Mouse (Mus musculus) heart, embryonic 14.5 days (tissue): Measurements from ENCODE around the gene Arap2. TPM values are rescaled to one million over a fixed set of nuclear protein-coding genes. Genes with fewer than 3 reads are reported as not detected.
A peak's percentile ranks its signal among the peaks of the same experiment; 100 is the strongest.

Experiments
- ATAC-seq: fragments of 200-750 bp; cut with Nextera tagmentation; 2 replicates; pipeline ENCODE4 v1.8.0; 2017; ENCODE audit warnings: low read depth, moderate TSS enrichment; ENCODE audit not compliant: insufficient number of reproducible peaks, insufficient read depth, low FRiP score
- H3K27ac ChIP-seq, 2 experiments: fragments of 200-500 bp in 1 of 2; fragments of 300-500 bp in 1 of 2; sonication (generic) in 1 of 2; replicated peaks in 1 of 2; 2 replicates each; pipeline ENCODE4 v1.5.1; 2012 to 2014; ENCODE audit warnings: low read depth in 2 of 2, low read length in 2 of 2, control low read depth in 1 of 2, mild to moderate bottlenecking in 1 of 2, mixed read lengths in 1 of 2; ENCODE audit not compliant: control insufficient read depth in 1 of 2, insufficient read depth in 1 of 2
- H3K27me3 ChIP-seq: fragments of 300-500 bp; sonication (generic); 2 replicates; pipeline ENCODE4 v1.6.1; 2014; ENCODE audit warnings: mild to moderate bottlenecking, low read length, control low read depth; ENCODE audit not compliant: control insufficient read depth, insufficient read depth
- H3K36me3 ChIP-seq: fragments of 300-500 bp; sonication (generic); 2 replicates; pipeline ENCODE4 v1.6.1; 2014; ENCODE audit warnings: mild to moderate bottlenecking, control low read depth, low read length, mixed read lengths; ENCODE audit not compliant: control insufficient read depth, insufficient read depth
- H3K4me1 ChIP-seq, 2 experiments: fragments of 200-500 bp in 1 of 2; fragments of 300-500 bp in 1 of 2; sonication (generic) in 1 of 2; 2 replicates each; pipeline ENCODE4 v1.6.1; 2012 to 2014; ENCODE audit warnings: low read length in 2 of 2, control low read depth in 1 of 2, mixed read lengths in 1 of 2; ENCODE audit not compliant: control insufficient read depth in 2 of 2, insufficient read depth in 2 of 2
- H3K4me2 ChIP-seq: fragments of 300-500 bp; sonication (generic); 2 replicates; pipeline ENCODE4 v1.6.1; 2014; ENCODE audit warnings: mild to moderate bottlenecking, low read length
- H3K4me3 ChIP-seq, 2 experiments: fragments of 200-500 bp in 1 of 2; fragments of 300-500 bp in 1 of 2; sonication (generic) in 1 of 2; 2 replicates each; pipeline ENCODE4 v1.5.1; 2012 to 2014; ENCODE audit warnings: low read length in 2 of 2, mild to moderate bottlenecking in 2 of 2, control low read depth in 1 of 2, low read depth in 1 of 2, moderate library complexity in 1 of 2; ENCODE audit not compliant: control insufficient read depth in 1 of 2, insufficient read depth in 1 of 2
- H3K9ac ChIP-seq: fragments of 300-500 bp; sonication (generic); 2 replicates; pipeline ENCODE4 v1.6.1; 2014; ENCODE audit warnings: mild to moderate bottlenecking, low read length
- H3K9me3 ChIP-seq: fragments of 300-500 bp; sonication (generic); 2 replicates; pipeline ENCODE4 v1.6.1; 2016; ENCODE audit warnings: low read length, control low read depth; ENCODE audit not compliant: control insufficient read depth
- WGBS: fragments of 180-500 bp; shearing (Covaris S2); extraction: QIAGEN DNeasy Blood & Tissue Kit; methylation state at CpG from one replicate; pipeline ENCODE4 v1.1.7; 2014; 5-methylcytosine and 5-hydroxymethylcytosine counted together
- polyA plus RNA-seq: library from polyadenylated mRNA; unstranded; fragments of >200 nt; fragmentation: Nextera tagmentation; extraction: Ambion mirVana; gene quantifications from 2 replicates; pipeline ENCODE4 v1.2.1, GENCODE M21; 2014

Arap2 gene
- polyA plus RNA-seq, 1 experiment from 2014 or later: 4.9 TPM

DNA sequence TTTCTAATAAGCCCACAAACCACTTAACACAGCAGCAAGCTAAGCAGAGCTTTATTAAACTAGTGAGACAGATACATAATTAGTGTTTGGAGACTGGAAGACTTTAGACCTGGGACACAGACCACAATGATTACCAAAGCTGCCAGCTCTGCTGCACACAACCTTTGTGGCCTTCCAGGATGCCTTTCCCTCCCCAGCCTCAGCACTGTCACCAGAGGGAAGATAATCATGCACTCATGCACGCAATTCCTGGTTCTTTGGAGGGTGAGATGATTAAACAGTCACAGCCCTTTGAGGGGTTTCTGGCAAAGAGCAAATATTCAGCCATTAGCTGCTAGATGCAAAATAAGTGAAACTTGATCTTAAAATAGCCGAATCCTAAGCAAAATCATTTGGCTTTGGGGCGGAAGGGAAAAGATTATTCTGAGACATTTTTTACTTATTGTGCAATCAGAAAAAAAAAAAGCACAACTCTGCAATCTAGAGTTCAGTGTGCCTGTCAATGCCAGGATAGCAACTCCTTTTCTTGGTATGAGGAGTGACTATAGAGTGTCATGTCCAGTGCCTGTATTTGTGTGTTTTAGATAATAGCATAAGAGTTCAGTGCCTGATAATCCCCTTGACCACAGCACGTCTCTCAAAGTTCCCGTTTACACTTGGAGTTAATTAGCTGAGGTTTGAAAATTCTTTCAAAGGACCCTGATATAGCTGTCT is 5.0 kb downstream of the Arap2 start:
- no peak for ATAC-seq
- H3K27ac ChIP-seq: 0 out of 4 replicates have a peak overlapping the region, but pooled peaks have one; percentile 17 to 34
- WGBS: 36% methylated on average over 5 of the region's 5 CpGs

DNA sequence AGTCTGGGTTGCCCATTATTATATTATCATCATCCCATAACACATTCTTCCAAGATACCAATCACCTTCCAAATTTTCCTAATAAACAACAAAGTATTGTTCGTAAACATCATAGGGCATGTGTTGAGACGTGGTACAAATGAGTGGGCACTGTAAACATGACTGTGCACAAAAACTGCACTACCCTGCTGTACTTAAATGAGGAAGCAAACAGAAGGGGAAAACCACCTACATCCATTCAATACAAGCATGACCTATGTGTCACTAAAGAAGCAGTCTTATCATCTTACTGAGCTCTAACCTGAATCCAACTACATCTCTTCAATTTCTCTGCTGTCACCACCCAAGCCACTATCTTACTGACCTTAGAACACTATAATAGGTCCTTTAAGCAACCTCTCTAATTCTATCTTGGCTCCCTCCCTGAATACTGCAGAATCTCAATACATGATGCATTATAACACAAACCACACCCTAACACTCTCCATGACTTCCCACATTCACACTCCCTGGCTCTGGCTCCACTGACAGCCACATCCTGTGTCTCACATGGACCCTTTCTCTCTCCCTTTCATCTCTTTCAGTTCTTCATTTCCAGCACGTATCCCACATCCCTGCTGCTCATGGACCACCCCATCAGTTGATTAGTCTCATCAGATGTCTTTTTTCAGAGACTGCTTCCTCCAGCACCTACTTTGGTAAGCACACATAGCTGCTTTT is 10.0 kb downstream of the Arap2 start:
- Histone ChIP-seq H3K36me3 (no peaks in the 10 kb centered on the region), H3K4me1 (peaks cover 0 to 2% of the 10 kb centered on the region in 2 experiments; a peak in 2 of 4 replicates), H3K9ac (no peak overlapping the region), H3K27me3 (no peaks in the 10 kb centered on the region), H3K9me3 (no peaks in the 10 kb centered on the region), H3K4me3 (no peak overlapping the region), H3K27ac (no peak overlapping the region), H3K4me2 (no peak overlapping the region)
- WGBS: 79% methylated on average over 3 of the region's 3 CpGs
- ATAC-seq: no peak

More for the DNA sequence above, 5.0 kb downstream of the Arap2 start:
- Histone ChIP-seq H3K4me1 (peaks cover 9 to 15% of the 10 kb centered on the region in 2 experiments), H3K27me3 (no peaks in the 10 kb centered on the region), H3K9ac (no peak overlapping the region), H3K4me2 (no peak overlapping the region), H3K9me3 (no peaks in the 10 kb centered on the region), H3K4me3 (no peak overlapping the region), H3K36me3 (no peaks in the 10 kb centered on the region)

DNA sequence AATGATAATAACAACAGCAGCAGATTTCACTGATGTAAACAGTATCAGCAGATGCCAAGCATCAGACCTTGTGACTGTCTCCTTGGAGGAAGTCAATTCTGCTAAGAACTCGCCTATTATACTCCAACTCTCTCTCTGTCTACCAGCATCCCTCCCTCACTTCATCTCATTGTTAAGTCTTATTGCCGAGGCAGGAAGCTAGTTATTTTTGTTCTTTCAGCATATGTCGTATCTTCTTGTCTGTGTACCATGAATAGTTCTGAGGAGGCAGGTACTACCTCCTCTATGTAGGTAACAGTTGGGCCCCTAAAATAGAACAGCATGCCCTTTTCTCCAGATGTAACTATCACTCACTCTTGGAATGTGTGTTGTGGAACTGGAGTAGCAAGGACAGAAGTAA is 13.0 kb downstream of the Arap2 start:
- Histone ChIP-seq H3K4me2 (no peak overlapping the region), H3K9ac (no peak overlapping the region), H3K27ac (no peak overlapping the region), H3K9me3 (no peaks in the 10 kb centered on the region), H3K36me3 (no peaks in the 10 kb centered on the region), H3K4me1 (no peaks in the 10 kb centered on the region), H3K27me3 (no peaks in the 10 kb centered on the region), H3K4me3 (no peak overlapping the region)
- ATAC-seq: no peak
- 50% methylated on average over 3 of the region's 3 CpGs for WGBS

DNA sequence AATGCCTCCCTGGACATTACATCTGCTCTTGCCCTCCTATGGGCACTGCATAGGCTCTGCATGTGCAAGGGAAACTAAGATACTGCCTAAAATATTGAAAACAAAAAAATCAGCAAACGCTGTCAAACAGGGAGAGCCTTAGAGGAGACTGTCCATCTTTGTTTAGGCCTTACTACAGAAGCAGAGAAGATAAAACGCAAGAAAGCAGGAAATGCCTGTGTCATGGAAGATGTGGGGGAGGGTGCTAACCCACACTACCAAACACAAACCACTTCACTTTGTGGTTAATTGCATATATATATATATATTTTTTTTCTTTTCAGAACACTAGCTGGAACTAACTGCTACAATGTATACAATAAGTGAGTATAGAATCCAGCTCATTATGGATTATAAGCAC is 14.3 kb downstream of the Arap2 start:
- no peak overlapping the region for H3K4me3 ChIP-seq
- H3K27me3 ChIP-seq: no peaks in the 10 kb centered on the region
- no peak for ATAC-seq
- no peaks in the 10 kb centered on the region for H3K9me3 ChIP-seq
- WGBS: 43% methylated on average over 2 of the region's 2 CpGs
- H3K9ac ChIP-seq: no peak overlapping the region
- no peak overlapping the region for H3K27ac ChIP-seq
- no peak overlapping the region for H3K4me2 ChIP-seq
- H3K4me1 ChIP-seq: no peaks in the 10 kb centered on the region
- no peaks in the 10 kb centered on the region for H3K36me3 ChIP-seq

DNA sequence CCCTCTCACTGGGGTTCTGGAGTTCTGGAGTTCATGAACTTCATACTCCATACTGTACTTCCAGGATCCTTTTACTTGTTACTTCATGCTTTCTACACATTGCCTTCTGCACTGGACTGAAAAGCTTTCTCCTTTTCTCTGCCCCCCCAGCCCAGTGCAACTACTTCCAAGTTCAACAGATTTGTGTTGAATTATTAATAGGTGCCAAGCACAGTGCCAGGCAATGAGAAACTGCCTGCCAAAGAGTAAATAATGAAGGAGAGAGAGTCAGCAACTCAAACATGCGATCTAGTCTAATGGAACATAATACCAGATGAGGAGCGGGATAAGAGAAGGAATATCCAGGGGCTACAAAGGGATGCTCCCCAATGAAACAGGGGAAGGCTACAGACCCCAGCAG is 17.8 kb downstream of the Arap2 start:
- ATAC-seq: no peak
- H3K27me3 ChIP-seq: no peaks in the 10 kb centered on the region
- 93% methylated on average over 2 of the region's 2 CpGs for WGBS
- H3K4me2 ChIP-seq: no peak overlapping the region
- no peak overlapping the region for H3K9ac ChIP-seq
- no peaks in the 10 kb centered on the region for H3K4me1 ChIP-seq
- H3K36me3 ChIP-seq: no peaks in the 10 kb centered on the region
- no peaks in the 10 kb centered on the region for H3K9me3 ChIP-seq
- no peak overlapping the region for H3K27ac ChIP-seq
- no peak overlapping the region for H3K4me3 ChIP-seq

DNA sequence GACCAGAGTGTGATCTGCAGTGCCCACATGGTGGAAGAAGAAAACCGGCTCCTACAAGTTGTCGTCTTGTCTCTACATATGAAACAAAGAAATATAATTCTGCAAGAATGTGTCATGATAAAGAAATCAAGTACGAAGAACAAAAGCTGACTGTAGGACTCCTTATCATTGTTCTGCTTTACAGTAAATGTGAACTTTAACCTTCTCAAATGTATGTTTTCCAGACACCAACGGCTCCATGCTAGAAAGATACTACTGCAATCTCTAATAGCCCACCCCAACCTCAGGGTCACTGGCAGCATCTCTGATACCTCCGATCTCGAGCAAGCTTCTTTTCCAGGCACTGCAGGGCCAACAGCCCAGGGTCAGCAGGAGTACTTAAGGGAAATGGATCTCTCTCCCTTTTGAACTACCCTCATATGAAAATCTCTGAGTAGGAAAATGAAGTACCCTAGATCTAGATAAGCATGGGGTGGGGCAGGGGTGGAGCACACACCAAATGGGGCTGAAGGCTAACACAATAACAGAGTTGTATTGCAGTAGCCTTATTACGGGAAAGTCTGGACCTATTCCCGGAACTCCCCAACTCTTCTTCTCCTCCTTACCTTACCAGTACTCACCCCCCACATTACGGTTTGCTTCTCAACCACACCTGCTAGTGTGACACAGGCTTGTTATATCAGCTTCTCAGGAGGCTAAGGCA is 22.6 kb downstream of the Arap2 start:
- no peaks in the 10 kb centered on the region for H3K4me1 ChIP-seq
- no peak overlapping the region for H3K27ac ChIP-seq
- no peaks in the 10 kb centered on the region for H3K9me3 ChIP-seq
- no peak overlapping the region for H3K9ac ChIP-seq
- H3K4me3 ChIP-seq: no peak overlapping the region
- no peaks in the 10 kb centered on the region for H3K36me3 ChIP-seq
- 65% methylated on average over 9 of the region's 9 CpGs for WGBS
- H3K27me3 ChIP-seq: no peaks in the 10 kb centered on the region
- no peak for ATAC-seq
- no peak overlapping the region for H3K4me2 ChIP-seq

DNA sequence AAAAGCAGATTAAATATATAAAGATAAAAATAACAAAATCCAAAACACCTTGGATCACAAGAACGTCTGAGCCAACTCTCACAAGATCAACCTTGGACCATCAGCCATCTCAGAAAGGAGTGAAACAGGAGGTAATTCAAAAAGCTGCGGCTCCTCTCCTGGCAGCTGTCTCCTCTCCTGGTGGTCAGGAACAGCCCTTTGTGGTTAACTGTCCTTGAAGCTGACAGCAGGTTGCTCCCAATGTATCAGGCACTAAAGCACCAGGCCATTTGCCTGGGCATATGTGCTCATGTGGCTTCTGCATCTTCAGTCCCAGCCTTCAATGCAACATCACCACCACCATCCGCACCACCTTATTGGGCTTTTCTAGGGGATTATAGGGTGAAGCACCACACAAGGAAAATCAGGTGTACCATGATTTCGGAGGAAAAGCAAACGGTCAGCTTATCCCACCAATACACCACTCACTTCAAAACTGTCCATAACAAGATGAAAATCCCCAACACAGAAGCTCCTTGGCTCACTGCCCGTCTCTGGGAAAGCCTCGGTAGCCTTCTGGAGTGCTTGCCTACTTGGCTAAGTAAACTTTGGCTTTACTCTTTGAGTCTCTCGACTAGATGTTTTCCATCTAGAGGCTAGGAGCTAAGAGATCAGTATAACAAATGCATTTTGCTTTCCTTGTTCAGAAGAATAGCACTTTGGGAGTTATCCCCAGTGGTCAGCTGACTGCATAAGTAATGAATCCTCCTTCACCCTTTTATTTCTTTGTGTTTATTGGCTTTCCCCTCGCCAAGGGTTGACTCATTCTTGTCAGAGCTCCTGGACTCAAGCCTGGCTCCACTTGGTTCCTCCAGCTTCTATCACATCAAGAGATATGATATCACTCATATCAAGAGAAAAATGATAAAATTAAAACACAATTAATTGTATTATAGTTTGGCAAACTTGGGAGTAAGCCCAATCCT is 26.2 kb downstream of the Arap2 start:
- WGBS: 79% methylated on average over 9 of the region's 9 CpGs
- ATAC-seq: no peak

More for the DNA sequence above, 26.2 kb downstream of the Arap2 start:
- Histone ChIP-seq H3K9ac (no peak overlapping the region), H3K4me1 (no peaks in the 10 kb centered on the region), H3K27ac (no peak overlapping the region), H3K9me3 (no peaks in the 10 kb centered on the region), H3K4me2 (no peak overlapping the region), H3K27me3 (no peaks in the 10 kb centered on the region), H3K4me3 (no peak overlapping the region), H3K36me3 (no peaks in the 10 kb centered on the region)
